Mouse (Mus musculus) E14TG2a.4 (cell line): ENCODE results near the gene Cdon.

ENCODE experiments used
- CTCF ChIP-seq: conservative IDR thresholded peaks from 2 replicates; pipeline ENCODE4 v1.5.1; 2014; ENCODE audit warnings: low read length
- POU5F1 ChIP-seq: IDR thresholded peaks from 2 replicates; pipeline ENCODE4 v1.6.1; 2014; ENCODE audit warnings: low read length, borderline replicate concordance

- TF ChIP-seq CTCF (no peak), POU5F1 (no peak)
Observed at GRCm38 (mm10) chr9:35411975-35412374, 9.0 kb upstream of the Cdon start.
